In the genomic region with DNA sequence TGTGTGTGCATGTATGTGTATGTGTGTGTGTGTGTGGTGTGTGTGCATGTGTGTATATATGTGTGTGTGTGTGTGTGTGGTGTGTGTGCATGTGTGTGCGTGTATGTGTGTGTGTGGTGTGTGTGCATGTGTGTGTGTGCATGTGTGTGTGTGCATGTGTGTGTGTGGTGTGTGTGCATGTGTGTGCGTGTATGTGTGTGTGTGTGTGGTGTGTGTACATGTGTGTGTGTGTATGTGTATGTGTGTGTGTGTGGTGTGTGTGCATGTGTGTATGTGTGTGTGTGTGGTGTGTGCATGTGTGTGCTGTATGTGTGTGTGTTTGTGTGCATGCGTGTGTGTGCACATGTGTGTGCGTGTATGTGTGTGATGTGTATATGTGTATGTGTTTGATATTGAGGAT, we compare ENCODE assay signal across 31 mouse cellular contexts. TPM values are rescaled to one million over a fixed set of nuclear protein-coding genes. Genes with fewer than 3 reads are reported as not detected.
"Had no signal": no experiment of that assay in that cellular context is flagged by ENCODE, and none has a peak within 500 bp of the region (broad histone marks: within the 10 kb centered on the region; RNA-seq: fewer than 3 reads in every experiment).

No protein-coding gene starts in this region.

- H3K27ac ChIP-seq: limb, embryonic 10.5 days; limb, embryonic 12.5 days; limb, embryonic 13.5 days; limb, embryonic 15.5 days; liver, embryonic 12.5 days; liver, embryonic 13.5 days; liver, embryonic 14.5 days; liver, embryonic 15.5 days; lung, embryonic 15.5 days; macrophage; midbrain, embryonic 10.5 days; midbrain, embryonic 12.5 days; midbrain, embryonic 13.5 days; midbrain, embryonic 15.5 days; neural tube, embryonic 12.5 days; neural tube, embryonic 13.5 days had no signal

- H3K27me3 ChIP-seq: limb, embryonic 12.5 days; limb, embryonic 13.5 days; limb, embryonic 15.5 days; liver, embryonic 13.5 days; liver, embryonic 15.5 days; midbrain, embryonic 12.5 days; midbrain, embryonic 13.5 days; midbrain, embryonic 15.5 days; neural tube, embryonic 12.5 days; neural tube, embryonic 13.5 days had no signal

- DNase-seq: left cerebral cortex, postnatal 4 days; liver; liver, embryonic 13.5 days; liver, postnatal 0 days; lung, adult 18-20 months; lung, adult 2 months; lung, embryonic 14.5 days; lung, postnatal 10 days; lung, postnatal 14 days; lung, postnatal 36 days; lung, postnatal 4 days; midbrain, embryonic 14.5 days had no signal

- H3K4me1 ChIP-seq: limb, embryonic 12.5 days; limb, embryonic 13.5 days; limb, embryonic 15.5 days; lung, embryonic 15.5 days; midbrain, embryonic 10.5 days; midbrain, embryonic 12.5 days; midbrain, embryonic 13.5 days; neural tube, embryonic 12.5 days had no signal

- H3K4me3 ChIP-seq: limb, embryonic 10.5 days; limb, embryonic 12.5 days; limb, embryonic 13.5 days; limb, embryonic 15.5 days; liver, embryonic 12.5 days; liver, embryonic 13.5 days; liver, embryonic 15.5 days; lung, embryonic 15.5 days; megakaryocyte, embryonic 14.5 days; midbrain, embryonic 10.5 days; midbrain, embryonic 12.5 days; midbrain, embryonic 13.5 days; midbrain, embryonic 15.5 days; myocyte; neural tube, embryonic 12.5 days; neural tube, embryonic 13.5 days had no signal

- H3K36me3 ChIP-seq: limb, embryonic 10.5 days; limb, embryonic 12.5 days; limb, embryonic 13.5 days; limb, embryonic 15.5 days; liver, embryonic 12.5 days; liver, embryonic 13.5 days; liver, embryonic 15.5 days; lung, embryonic 15.5 days; midbrain, embryonic 10.5 days; midbrain, embryonic 12.5 days; midbrain, embryonic 13.5 days; midbrain, embryonic 15.5 days; neural tube, embryonic 12.5 days; neural tube, embryonic 13.5 days had no signal

- H3K9me3 ChIP-seq: limb, embryonic 10.5 days; limb, embryonic 12.5 days; limb, embryonic 13.5 days; limb, embryonic 15.5 days; liver, embryonic 12.5 days; liver, embryonic 13.5 days; liver, embryonic 15.5 days; lung, embryonic 15.5 days; midbrain, embryonic 10.5 days; midbrain, embryonic 12.5 days; midbrain, embryonic 13.5 days; midbrain, embryonic 15.5 days; neural tube, embryonic 12.5 days; neural tube, embryonic 13.5 days had no signal

- H3K9ac ChIP-seq: limb, embryonic 12.5 days; limb, embryonic 13.5 days; limb, embryonic 15.5 days; liver, embryonic 12.5 days; liver, embryonic 13.5 days; liver, embryonic 14.5 days; liver, embryonic 15.5 days; liver, postnatal 0 days; lung, embryonic 14.5 days; lung, embryonic 15.5 days; midbrain, embryonic 12.5 days; midbrain, embryonic 13.5 days; midbrain, embryonic 15.5 days; neural tube, embryonic 12.5 days; neural tube, embryonic 13.5 days had no signal

- ATAC-seq: liver, embryonic 12.5 days; liver, postnatal 0 days; lung, postnatal 0 days; midbrain, embryonic 13.5 days; midbrain, embryonic 15.5 days; midbrain, embryonic 16.5 days had no signal

RNA-seq across cellular contexts. Expression of gene Paqr9, which starts 14.9 kb away (rescaled TPM):
- polyA plus RNA-seq: lung, embryonic 14.5 days had no signal
